Mouse (Mus musculus): ENCODE measurements around the gene Ube2g1.
A peak's percentile ranks its signal among the peaks of the same experiment; 100 is the strongest.
"Not testable (repeated sequence)": the region's sequence is repeated elsewhere in the genome, so short reads cannot be mapped to it uniquely, and the experiment has no call there.

The Ube2g1 gene

GRCm38 (mm10) chr11:72696368-72696971 lies 89.4 kb downstream of the Ube2g1 start:
- DNase-seq: no peak

- DNase-seq: no peak
Measured at GRCm38 (mm10) chr11:72697323-72697722, 90.2 kb downstream of the Ube2g1 start.

GRCm38 (mm10) chr11:72705111-72705510 lies 98.0 kb downstream of the Ube2g1 start:
- DNase-seq: not testable (repeated sequence)

GRCm38 (mm10) chr11:72712721-72713120 lies 105.6 kb downstream of the Ube2g1 start:
- DNase-seq: peak; percentile 39

GRCm38 (mm10) chr11:72718161-72718560 lies 111.1 kb downstream of the Ube2g1 start:
- DNase-seq: no peak

- no peak for DNase-seq
Measured at GRCm38 (mm10) chr11:72723165-72723564, 116.1 kb downstream of the Ube2g1 start.

GRCm38 (mm10) chr11:72723871-72724270 lies 116.8 kb downstream of the Ube2g1 start:
- no peak for DNase-seq

- DNase-seq: no peak
Measured at GRCm38 (mm10) chr11:72726023-72726422, 118.9 kb downstream of the Ube2g1 start.

- DNase-seq: no peak
Measured at GRCm38 (mm10) chr11:72733736-72734135, 126.7 kb downstream of the Ube2g1 start.

GRCm38 (mm10) chr11:72734840-72735518 lies 127.9 kb downstream of the Ube2g1 start:
- no peak for DNase-seq

GRCm38 (mm10) chr11:72735519-72735860 lies 128.4 kb downstream of the Ube2g1 start:
- DNase-seq: no peak

Data from right cerebral cortex, postnatal 25 days (tissue).